Mouse (Mus musculus): ENCODE measurements around the gene Ndufv2. TPM values are rescaled to one million over a fixed set of nuclear protein-coding genes. Genes with fewer than 3 reads are reported as not detected.

Gene Ndufv2
- polyA plus RNA-seq, 1 experiment from 2014 or later: 576 TPM

DNA sequence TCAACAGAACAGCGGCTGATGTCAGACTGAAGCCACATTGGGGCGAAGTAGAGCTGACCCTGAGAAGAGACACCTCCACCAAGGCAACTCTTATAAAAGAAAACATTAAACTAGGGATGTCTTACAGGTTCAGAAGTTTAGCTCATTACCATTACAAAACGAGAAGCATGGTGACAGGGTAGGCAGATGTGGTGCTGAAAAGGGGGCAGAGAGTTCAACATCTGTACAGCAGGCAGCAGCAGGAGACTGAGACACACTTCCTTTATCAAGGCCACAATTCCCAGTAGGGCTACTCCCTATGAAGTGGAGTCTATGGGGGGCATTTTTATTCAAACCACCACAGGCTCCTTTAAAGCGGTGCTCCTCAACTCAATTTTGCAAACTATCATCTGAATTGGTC is 6.8 kb upstream of the Ndufv2 start:
- no peak for TF ChIP-seq CTCF (IDR thresholded peaks at IDR 0.05; ENCODE audit: low read depth)
- no peak overlapping the region for H3K4me2 ChIP-seq (ENCODE audit: low read length)
- H3K9me3 ChIP-seq (replicated peaks; ENCODE audit: low read length): no peaks in the 10 kb centered on the region
- H3K27ac ChIP-seq: no peak overlapping the region
- H3K9ac ChIP-seq (ENCODE audit: low read depth, low read length): no peak overlapping the region
- no peaks in the 10 kb centered on the region for H3K36me3 ChIP-seq (ENCODE audit: insufficient read depth, low read length)
- H3K4me1 ChIP-seq (replicated peaks; ENCODE audit: insufficient read depth, low read length): peaks cover 10% of the 10 kb centered on the region; the same call in 1 of the 2 replicates
- H3K27me3 ChIP-seq (ENCODE audit: insufficient read depth, low read length): no peaks in the 10 kb centered on the region
- ATAC-seq (replicated peaks; ENCODE audit: low FRiP score, low read depth) (no peak), DNase-seq (ENCODE audit: low spot score) (no peak)
- H3K4me3 ChIP-seq (replicated peaks; ENCODE audit: low read depth, low read length): no peak overlapping the region
- 83% methylated on average over 4 of the region's 4 CpGs for WGBS

DNA sequence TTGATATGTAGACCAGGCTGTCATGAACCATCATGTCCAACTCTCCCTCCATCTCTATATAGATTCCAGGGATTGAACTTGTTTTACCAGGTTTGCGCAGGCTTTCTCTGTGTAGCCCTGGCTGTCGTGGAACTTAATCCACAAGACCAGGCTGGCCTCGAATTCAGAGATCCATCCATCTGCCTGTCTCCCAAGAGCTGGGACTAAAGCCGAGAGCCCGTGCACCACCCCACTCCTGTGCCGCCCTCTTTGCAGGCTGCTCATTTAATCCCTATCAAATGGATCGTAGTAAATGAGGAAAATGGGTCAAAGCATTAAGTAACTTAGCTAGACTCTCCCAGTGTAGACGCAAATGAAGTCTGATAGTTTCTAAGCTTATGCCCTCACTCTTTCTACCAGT is 6.1 kb upstream of the Ndufv2 start:
- no peak overlapping the region for H3K4me2 ChIP-seq (ENCODE audit: low read length)
- no peak for DNase-seq (ENCODE audit: low spot score)
- no peak overlapping the region for H3K4me3 ChIP-seq (replicated peaks; ENCODE audit: low read depth, low read length)
- no peak overlapping the region for H3K27ac ChIP-seq
- ATAC-seq (replicated peaks; ENCODE audit: low FRiP score, low read depth): no peak
- H3K4me1 ChIP-seq (replicated peaks; ENCODE audit: insufficient read depth, low read length): peaks cover 9% of the 10 kb centered on the region; the same call in 1 of the 2 replicates
- no peak overlapping the region for H3K9ac ChIP-seq (ENCODE audit: low read depth, low read length)
- H3K27me3 ChIP-seq (ENCODE audit: insufficient read depth, low read length): no peaks in the 10 kb centered on the region
- no peak for TF ChIP-seq CTCF (IDR thresholded peaks at IDR 0.05; ENCODE audit: low read depth)
- H3K36me3 ChIP-seq (ENCODE audit: insufficient read depth, low read length): no peaks in the 10 kb centered on the region
- H3K9me3 ChIP-seq (replicated peaks; ENCODE audit: low read length): no peaks in the 10 kb centered on the region
- 67% methylated on average over 8 of the region's 8 CpGs for WGBS

DNA sequence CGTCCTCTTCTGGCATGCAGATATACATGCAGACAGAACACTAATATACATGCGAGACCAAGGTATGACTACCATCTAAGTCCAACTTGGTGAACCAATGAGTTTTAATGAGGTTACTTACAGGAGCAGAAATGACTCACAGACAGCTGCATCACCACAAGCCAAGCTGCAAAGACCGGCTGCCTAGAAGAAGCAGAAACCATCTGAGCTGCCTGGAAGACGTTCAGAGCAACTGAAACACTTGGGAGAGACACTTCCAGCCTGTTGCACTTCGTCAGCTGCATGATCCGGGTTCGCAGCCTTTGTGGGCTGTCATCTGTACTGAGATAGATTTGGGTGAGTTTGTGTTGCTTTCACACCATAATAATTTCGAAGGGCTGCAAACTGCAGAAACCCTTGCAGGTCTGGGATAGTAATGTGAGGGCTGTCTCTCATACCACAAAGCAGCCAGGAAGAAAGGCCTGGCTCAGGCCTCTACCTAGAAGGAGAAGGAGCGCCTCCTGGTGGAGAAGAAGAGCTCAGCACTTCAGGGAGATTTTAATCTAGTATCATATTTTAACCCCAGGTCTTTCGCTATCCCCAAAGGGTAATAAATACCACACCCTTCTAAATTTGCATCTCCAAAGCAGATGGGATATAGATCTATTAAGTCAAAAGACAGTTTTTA is 5.4 kb upstream of the Ndufv2 start:
- peak; percentile 90 for TF ChIP-seq CTCF (IDR thresholded peaks at IDR 0.05; ENCODE audit: low read depth)
- no peak overlapping the region for H3K27ac ChIP-seq
- WGBS: 49% methylated on average over 10 of the region's 10 CpGs
- DNase-seq (ENCODE audit: low spot score): peak; percentile 89
- no peak overlapping the region for H3K4me3 ChIP-seq (replicated peaks; ENCODE audit: low read depth, low read length)
- H3K4me2 ChIP-seq (ENCODE audit: low read length): no peak overlapping the region
- no peaks in the 10 kb centered on the region for H3K36me3 ChIP-seq (ENCODE audit: insufficient read depth, low read length)
- no peak overlapping the region for H3K9ac ChIP-seq (ENCODE audit: low read depth, low read length)
- no peaks in the 10 kb centered on the region for H3K9me3 ChIP-seq (replicated peaks; ENCODE audit: low read length)
- no peak for ATAC-seq (replicated peaks; ENCODE audit: low FRiP score, low read depth)
- H3K4me1 ChIP-seq (replicated peaks; ENCODE audit: insufficient read depth, low read length): 0 out of 2 replicates have a peak, but pooled peaks cover 6% of the 10 kb centered on the region
- H3K27me3 ChIP-seq (ENCODE audit: insufficient read depth, low read length): no peaks in the 10 kb centered on the region

DNA sequence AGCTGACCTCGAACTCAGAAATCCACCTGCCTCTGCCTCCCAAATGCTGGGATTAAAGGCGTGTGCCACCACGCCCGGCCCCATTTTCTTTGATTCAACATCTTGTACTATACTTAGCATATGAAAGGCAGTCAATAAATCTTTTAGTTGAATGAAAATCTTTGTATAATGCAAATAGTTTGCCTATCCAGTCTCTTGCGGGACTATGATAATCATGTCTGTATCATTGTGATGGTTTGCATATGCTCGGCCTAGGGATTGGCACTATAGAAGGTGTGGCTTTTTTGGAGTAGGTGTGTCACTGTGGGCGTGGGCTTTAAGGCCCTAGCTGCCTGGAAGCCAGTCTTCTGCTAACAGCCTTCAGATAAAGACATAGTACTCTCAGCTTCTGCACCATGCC is 2.7 kb upstream of the Ndufv2 start:
- DNase-seq (ENCODE audit: low spot score): no peak
- Histone ChIP-seq H3K36me3 (ENCODE audit: insufficient read depth, low read length) (no peaks in the 10 kb centered on the region), H3K4me1 (replicated peaks; ENCODE audit: insufficient read depth, low read length) (peaks cover 5% of the 10 kb centered on the region; the same call in 1 of the 2 replicates), H3K9me3 (replicated peaks; ENCODE audit: low read length) (no peaks in the 10 kb centered on the region), H3K9ac (ENCODE audit: low read depth, low read length) (no peak overlapping the region), H3K27me3 (ENCODE audit: insufficient read depth, low read length) (no peaks in the 10 kb centered on the region), H3K27ac (no peak overlapping the region), H3K4me2 (ENCODE audit: low read length) (no peak overlapping the region), H3K4me3 (replicated peaks; ENCODE audit: low read depth, low read length) (no peak overlapping the region)
- WGBS: 90% methylated on average over 7 of the region's 7 CpGs
- no peak for TF ChIP-seq CTCF (IDR thresholded peaks at IDR 0.05; ENCODE audit: low read depth)
- ATAC-seq (replicated peaks; ENCODE audit: low FRiP score, low read depth): no peak

DNA sequence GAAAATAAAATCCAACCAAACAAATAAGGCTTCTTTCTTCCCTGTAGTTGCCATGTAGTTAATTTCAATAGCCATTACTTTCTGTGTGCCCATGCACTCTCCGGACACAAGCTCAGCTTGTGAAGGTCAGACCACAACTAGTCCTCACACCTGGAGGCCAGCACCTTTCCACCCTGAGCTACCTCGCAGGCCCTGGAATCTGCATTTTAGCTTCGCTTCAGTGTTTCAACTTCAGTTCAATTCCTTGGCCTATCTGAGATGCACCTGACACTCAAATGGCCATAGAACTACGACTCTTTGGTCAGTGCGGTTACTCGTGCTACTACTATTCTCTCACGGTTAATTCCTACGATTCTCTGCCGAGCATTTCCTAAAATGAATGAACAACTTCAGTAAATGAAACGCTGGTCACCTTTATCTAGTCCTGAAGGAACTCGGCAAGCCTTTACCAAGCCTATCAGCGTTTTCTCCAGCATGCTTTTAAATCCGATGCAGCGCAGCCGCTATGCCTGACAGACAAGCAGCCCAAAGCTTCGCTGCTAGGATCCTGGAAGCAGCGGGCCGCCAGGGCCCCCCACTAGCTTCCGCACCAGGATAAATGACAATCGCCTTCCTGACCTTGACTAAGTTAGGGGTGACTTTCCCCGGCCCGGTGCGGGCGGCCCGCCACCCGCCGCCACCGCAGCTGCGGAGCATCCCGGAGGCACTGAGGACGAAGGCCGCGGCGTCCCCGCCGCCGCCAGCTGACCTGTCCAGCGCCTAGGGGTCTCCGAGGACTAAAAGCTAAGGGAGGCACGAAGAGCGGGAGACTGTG is 586 bp downstream of the Ndufv2 start:
- ATAC-seq (replicated peaks; ENCODE audit: low FRiP score, low read depth) (no peak), DNase-seq (ENCODE audit: low spot score) (peak; percentile 28)
- no peak for TF ChIP-seq CTCF (IDR thresholded peaks at IDR 0.05; ENCODE audit: low read depth)
- peak overlapping the region; percentile 75 for H3K4me2 ChIP-seq (ENCODE audit: low read length)
- peak overlapping the region; percentile 95 for H3K27ac ChIP-seq
- no peaks in the 10 kb centered on the region for H3K27me3 ChIP-seq (ENCODE audit: insufficient read depth, low read length)
- peaks cover 5% of the 10 kb centered on the region; the same call in 1 of the 2 replicates for H3K4me1 ChIP-seq (replicated peaks; ENCODE audit: insufficient read depth, low read length)
- peak overlapping the region; percentile 94 for H3K9ac ChIP-seq (ENCODE audit: low read depth, low read length)
- under 1% methylated on average over 41 of the region's 41 CpGs for WGBS
- no peaks in the 10 kb centered on the region for H3K9me3 ChIP-seq (replicated peaks; ENCODE audit: low read length)
- H3K4me3 ChIP-seq (replicated peaks; ENCODE audit: low read depth, low read length): peak overlapping the region; percentile 92
- no peaks in the 10 kb centered on the region for H3K36me3 ChIP-seq (ENCODE audit: insufficient read depth, low read length)

DNA sequence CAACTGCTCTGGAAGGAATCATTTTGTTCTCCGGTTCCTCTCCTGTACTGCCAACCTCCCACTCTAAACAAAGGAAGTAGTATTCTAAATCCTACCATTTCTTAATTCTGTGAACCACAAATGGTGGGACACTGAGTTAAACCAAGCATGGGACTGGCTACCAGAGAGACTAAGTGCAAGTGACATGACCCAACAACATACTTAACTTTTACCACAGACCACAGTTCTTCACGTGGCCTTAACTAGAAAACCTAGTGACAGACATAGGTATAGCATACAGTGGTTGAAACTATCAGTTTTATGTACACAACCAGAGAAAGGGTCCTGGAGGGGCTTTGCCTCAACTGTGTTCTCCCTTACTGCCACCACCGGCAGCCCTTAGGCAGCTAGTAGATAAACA is 8.7 kb downstream of the Ndufv2 start:
- WGBS: 84% methylated on average over 3 of the region's 3 CpGs
- ATAC-seq (replicated peaks; ENCODE audit: low FRiP score, low read depth) (no peak), DNase-seq (ENCODE audit: low spot score) (no peak)
- H3K4me2 ChIP-seq (ENCODE audit: low read length): no peak overlapping the region
- no peak for TF ChIP-seq CTCF (IDR thresholded peaks at IDR 0.05; ENCODE audit: low read depth)
- no peak overlapping the region for H3K9ac ChIP-seq (ENCODE audit: low read depth, low read length)
- H3K9me3 ChIP-seq (replicated peaks; ENCODE audit: low read length): no peaks in the 10 kb centered on the region
- no peak overlapping the region for H3K4me3 ChIP-seq (replicated peaks; ENCODE audit: low read depth, low read length)
- no peaks in the 10 kb centered on the region for H3K27me3 ChIP-seq (ENCODE audit: insufficient read depth, low read length)
- no peak overlapping the region for H3K27ac ChIP-seq
- peaks cover 7% of the 10 kb centered on the region; the same call in 1 of the 2 replicates for H3K36me3 ChIP-seq (ENCODE audit: insufficient read depth, low read length)
- H3K4me1 ChIP-seq (replicated peaks; ENCODE audit: insufficient read depth, low read length): no peaks in the 10 kb centered on the region
